Mouse (Mus musculus) liver, postnatal 0 days (tissue): ENCODE data around the gene Postn.

Experiments
- CTCF ChIP-seq: sonication (generic); IDR thresholded peaks from 2 replicates; pipeline ENCODE4 v1.5.1; 2016; ENCODE audit warnings: antibody characterized with exemption, low read depth
- EP300 ChIP-seq: IDR thresholded peaks from 2 replicates; pipeline ENCODE4 v1.6.1; 2016; ENCODE audit warnings: antibody characterized with exemption, low read depth, mild to moderate bottlenecking

GRCm38 (mm10) chr3:54420983-54421382, 60.1 kb downstream of the Postn start:
- TF ChIP-seq CTCF: no peak
- TF ChIP-seq EP300: no peak
